Mouse (Mus musculus) adrenal gland, adult (tissue): Measurements from ENCODE around the gene Lyz1.
"Not testable (repeated sequence)": the region's sequence is repeated elsewhere in the genome, so short reads cannot be mapped to it uniquely, and the experiment has no call there.

Source experiments
- DNase-seq, 2 experiments: peaks; one replicate each; pipeline ENCODE4 v3.0.0; 2022 to 2023; ENCODE audit warnings: low spot score in 1 of 2; ENCODE audit not compliant: inconsistent age in 2 of 2

Lyz1 gene

DNA sequence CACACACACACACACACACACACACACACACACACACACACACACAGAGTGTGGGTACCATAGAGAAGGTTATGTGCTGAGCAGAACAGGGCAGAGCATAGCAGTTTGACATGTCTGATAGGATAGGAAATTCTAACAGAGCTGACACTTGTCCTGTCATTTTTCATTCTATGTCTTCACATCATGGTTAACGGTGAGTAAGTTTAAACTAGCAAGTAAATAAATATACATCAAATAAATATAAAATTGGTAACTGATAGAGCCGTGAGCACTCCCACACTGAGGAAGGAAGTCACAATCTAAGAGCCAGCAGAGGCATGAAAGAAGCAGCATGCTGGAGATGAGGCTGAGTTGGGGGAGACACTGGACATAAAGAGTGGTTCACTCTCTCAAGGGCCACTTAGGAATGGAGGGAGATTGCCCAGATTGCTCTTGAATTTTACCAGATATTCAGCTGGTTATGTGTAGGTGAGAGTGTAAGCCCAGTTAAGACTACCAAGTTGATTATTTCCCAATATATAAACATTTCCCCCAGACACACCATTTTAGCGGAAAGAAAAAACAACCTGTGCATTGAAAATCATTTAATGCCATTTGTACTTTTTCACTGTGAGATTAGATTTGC, 5.3 kb downstream of the Lyz1 start:
- DNase-seq, result no peak

DNA sequence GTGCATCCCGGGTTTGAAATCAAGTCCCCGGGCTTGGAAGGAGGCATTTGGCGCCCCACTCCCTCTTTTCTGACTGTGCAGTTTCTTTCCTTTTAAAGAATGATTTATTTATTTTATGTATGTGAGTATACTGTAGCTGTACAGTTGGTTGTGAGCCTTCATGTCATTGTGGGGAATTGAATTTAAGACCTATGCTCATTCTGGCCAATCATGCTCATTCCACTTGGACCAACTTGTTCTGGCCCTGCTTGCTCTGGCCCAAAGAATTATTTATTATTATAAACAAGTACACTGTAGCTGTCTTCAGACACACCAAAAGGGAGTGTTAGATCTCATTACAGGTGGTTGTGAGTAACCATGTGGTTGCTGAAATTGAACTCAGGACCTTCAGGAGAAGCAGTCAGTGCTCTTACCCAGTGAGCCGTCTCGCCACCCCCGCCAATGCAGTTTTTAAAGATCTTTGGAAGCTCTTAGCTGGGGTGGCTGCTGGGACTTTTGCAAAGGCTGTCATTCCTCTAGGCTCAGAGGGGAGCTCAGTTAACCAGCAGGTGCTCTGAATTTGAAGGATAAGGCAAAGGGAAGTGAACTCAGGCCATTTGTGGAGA, 6.2 kb downstream of the Lyz1 start:
- DNase-seq, result no peak

DNA sequence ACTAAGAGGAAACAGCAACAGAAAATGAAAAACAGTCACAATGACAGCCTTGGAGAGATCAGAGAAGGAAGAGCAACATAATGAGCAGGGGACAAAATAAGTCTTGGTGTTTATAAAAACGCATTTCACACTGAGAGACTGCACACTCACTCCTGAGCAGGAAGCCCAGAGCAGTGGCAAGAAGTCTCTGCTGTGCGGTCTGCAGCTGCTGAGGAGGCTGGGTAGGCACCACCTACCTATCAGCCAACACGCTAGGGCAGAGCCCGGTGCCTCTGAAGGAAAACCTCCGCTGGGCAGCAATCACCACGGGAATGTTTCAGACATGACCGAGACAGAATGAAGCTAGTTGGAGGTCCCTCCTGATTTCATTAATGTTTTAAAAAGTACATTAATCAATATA, 7.1 kb downstream of the Lyz1 start:
- not testable (repeated sequence) for DNase-seq

GRCm38 (mm10) chr10:117284578-117285520, 7.8 kb downstream of the Lyz1 start:
- DNase-seq, result no peak

DNA sequence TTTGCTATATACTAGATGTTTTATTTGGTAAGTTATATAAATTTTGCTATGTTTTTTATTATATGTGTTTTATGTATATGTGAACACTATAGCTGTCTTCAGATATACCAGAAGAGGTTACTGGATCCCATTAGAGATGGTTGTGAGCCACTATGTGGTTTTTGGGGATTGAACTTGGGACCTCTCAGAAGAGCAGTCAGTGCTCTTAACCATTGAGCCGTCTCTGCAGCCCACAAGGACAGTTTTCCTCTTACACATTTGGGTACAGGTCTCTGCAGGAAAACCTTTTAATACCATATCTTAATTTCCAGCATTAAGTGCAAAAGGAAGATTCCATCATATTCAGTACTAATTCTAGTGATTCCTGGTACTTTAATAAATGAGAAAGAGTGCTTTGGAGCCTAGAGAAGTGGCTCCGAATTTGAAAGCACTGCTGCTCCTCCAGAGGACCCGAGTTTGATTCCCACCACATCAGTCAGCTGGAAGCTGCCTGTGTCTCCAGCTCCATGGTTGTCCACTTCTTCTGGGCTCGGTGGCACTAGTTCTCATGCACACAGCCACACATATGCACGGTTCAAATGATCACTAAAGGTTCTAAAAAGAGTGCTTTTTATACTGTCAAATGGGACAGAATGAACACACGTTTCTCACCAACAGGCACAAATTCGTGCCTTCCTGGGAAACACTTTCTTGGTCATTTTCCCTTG, 8.6 kb downstream of the Lyz1 start:
- no peak for DNase-seq

GRCm38 (mm10) chr10:117283196-117283595, 9.5 kb downstream of the Lyz1 start:
- DNase-seq, result not testable (repeated sequence)

DNA sequence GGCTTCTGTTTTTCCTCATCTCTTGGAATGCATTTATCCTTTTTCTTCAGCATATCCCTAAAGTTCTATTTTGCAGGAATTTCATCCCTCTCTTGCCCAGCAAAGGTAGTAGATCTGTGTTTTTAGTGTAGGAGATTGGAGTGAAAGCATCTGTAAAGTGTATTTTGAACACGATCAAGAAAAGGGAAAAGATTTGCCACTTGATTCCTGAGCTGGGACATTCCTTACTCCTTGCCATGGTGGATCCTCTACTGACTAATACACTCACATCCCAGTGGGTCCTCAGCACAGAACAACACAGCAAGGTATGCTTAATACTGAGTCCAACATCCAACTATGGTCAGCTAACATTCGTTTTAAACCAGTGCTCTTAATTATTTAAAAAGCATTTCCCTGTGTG, 10.1 kb downstream of the Lyz1 start:
- DNase-seq, result no peak

DNA sequence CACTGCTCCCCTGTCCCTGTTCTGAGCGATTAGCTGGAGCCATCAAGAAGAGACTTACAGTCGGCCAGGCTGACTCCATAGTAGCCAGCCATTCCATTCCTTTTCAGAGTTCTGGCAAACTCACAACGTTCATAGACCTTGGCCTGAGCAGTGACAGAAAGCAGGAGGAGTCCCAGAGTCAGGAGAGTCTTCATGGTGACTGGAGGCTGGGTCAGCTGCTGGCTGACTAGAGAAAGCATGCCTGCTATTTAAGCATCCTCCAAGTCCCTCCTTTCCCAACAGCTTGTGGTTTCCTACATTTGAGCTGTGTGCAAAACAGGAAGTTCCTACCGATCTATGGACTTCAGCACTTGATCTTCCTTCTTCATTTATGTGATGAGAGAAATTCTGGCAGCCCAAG, 10.6 kb downstream of the Lyz1 start, which contains the start of gene Lyz2:
Lyz2 (minus strand) TSS at position 273 of the 400 bp plus-strand sequence.
- peak; percentile 12 to 48 for DNase-seq

DNA sequence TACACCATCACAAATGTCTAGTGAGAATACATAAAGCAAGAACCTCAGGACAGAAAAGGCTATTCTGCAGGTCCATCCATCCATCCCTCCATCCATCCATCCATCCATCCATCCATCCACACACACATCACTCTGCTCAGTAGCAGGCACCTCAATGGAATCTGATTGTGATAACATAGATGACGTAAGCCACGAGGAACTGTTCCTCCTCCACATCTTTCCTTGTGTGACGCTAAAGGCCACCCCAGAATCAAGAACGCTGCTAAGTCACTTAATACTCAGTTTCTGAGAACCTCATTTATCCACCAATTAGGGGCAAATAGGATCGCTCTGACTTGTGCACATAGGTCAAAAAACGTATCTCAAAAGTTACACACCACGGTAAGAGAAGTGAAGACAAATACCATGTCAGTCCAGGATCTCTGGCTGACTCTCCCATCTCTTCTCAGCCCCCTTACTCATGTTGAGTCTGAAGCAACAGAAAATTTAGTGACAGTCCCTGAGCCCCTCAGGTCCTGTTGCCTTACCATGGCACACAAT, 11.2 kb downstream of the Lyz1 start:
- no peak for DNase-seq

- no peak for DNase-seq
Observed at GRCm38 (mm10) chr10:117280000-117280399, 12.7 kb downstream of the Lyz1 start.

DNA sequence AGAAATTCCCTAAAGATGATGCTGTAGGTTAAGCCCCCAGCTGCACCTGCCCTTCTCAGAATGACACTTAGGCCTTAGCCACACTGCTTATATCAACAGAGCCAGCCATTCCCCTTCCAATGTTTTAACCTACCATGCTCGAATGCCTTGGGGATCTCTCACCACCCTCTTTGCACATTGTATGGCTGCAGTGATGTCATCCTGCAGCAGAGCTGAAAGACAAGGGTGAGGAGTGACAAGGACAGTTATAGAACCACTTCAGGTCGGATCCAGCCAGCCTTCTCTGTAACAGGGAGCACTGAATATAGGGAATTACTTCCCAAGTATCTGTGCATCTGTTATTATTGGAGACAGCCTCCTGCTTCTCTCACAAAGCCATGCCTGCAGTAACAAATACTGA, 14.2 kb downstream of the Lyz1 start:
- peak in 1 of 2 experiments; percentile 15 for DNase-seq

- peak in 1 of 2 experiments; percentile 26 for DNase-seq
Observed at GRCm38 (mm10) chr10:117277779-117278178, 14.9 kb downstream of the Lyz1 start.

DNA sequence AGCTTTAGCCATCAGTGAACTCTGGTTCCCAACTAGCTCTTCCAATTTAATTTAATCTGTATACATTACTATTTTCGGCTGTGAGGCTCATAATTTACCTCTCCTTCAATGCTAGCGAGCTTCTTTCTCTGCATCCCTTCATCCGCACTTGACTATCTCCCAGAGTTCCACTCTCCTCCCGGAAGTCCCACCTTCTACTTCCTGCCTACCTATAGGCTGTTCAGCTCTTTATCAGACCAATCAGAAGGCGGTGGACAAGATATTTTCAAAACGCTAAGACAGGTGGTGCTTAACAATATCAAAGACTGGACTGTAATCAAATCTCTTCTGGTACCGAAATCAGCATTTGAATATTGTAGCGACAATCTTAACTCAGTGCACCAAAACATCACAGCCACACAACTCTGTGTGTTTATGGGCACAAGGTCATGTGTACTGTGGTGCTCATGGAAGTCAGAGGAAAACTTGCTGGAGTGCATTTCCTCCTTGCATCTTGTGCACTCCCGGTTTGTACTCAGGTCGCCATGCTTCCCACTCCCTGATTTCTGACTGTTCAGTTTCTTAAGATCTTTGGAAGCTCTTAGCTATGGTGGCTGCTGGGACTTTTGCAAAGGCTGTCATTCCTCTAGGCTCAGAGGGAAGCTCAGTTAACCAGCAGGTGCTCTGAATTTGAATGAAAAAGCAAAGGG, 16.8 kb downstream of the Lyz1 start:
- DNase-seq, result peak in 1 of 2 experiments; percentile 17

DNA sequence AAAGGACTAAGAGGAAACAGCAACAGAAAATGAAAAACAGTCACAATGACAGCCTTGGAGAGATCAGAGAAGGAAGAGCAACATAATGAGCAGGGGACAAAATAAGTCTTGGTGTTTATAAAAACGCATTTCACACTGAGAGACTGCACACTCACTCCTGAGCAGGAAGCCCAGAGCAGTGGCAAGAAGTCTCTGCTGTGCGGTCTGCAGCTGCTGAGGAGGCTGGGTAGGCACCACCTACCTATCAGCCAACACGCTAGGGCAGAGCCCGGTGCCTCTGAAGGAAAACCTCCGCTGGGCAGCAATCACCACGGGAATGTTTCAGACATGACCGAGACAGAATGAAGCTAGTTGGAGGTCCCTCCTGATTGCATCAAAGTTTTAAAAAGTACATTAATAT, 18.0 kb downstream of the Lyz1 start:
- DNase-seq, result not testable (repeated sequence)

DNA sequence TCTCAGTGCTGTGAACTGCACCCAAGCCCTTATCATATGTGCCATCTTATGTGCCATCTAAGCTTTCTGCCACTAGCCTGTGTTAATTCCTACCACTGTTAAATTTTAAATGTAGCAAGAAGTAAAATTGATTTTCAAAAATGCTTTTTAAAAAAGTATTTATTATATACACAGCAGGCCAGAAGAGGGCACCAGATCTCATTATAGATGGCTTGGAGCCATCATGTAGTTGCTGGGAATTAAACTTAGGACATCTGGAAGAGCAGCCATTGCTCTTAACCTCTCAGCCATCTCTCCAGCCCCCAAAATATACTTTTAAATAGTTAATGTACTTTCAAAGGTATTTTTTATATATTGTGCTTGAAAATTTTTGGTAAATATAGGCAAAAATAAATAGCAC, 20.6 kb downstream of the Lyz1 start:
- peak in 1 of 2 experiments; percentile 17 for DNase-seq

DNA sequence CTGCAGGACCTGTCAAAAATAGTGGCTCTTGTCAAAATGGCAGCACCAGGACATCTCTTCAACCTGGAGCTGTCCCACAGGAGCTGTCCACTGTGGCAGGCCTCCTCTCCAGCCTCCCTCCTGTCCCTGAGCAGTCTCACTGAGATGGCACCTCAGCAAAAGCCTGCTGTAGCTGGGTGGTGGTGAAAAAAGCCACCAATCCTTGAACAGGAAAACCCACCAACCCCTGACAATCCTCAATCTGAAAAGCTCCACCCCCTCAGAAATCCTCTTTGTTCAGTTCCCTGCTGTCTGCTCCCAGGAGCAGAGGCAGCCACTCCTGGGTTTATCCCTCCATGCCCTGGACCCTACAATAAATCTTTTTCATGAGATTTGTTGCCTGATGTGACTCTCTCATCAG, 32.8 kb downstream of the Lyz1 start:
- DNase-seq, result no peak

GRCm38 (mm10) chr10:117238603-117239002, 54.1 kb downstream of the Lyz1 start, which contains the start of gene 9530003J23Rik:
Gene 9530003J23Rik, minus strand, starts transcription at chr10:117238703.
- no peak for DNase-seq
